Comparison of ENCODE assay signal across 11 mouse cellular contexts in the genomic region with DNA sequence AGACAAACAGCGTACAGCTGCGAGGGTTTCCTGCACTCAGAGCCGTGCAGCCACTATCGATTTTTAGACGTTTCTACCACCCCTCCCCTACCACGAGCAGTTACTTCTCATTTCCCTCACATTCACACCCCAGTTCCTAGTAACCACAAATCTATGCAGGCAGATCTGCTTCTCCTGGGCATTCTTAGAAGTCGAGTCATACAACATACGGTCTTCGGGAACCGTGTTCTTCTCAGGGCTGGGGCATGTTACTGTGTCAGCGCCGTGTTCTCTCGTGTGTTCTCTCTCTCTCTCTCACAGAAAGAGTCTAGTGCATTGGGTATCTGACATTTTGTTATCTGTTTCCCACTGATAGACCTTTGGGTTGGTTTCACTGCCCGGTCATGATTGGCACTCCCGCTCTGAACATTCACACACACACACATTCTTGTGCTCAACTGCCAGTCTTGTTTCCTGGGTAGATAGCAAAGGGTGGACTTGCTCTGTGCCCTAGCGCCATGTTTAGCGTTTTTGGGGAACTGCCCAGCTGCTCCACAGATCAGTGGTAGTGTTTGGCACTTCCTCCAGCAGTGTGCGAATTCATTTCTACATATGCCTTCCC. TPM values are rescaled to one million over a fixed set of nuclear protein-coding genes. Genes with fewer than 3 reads are reported as not detected.
DNase-seq lines count a peak whose midpoint lies in the region; ATAC-seq and TF ChIP-seq lines count a peak whose summit lies in the region.
"Had no signal": no experiment of that assay in that cellular context is flagged by ENCODE, and none has a peak within 500 bp of the region (broad histone marks: within the 10 kb centered on the region; RNA-seq: fewer than 3 reads in every experiment).

No protein-coding gene starts in this region.

- no peak for DNase-seq in heart, postnatal 0 days (ENCODE audit: low spot score)
- DNase-seq in heart, postnatal 25 days (ENCODE audit: low spot score): no peak
- DNase-seq in neural tube, embryonic 10.5 days (ENCODE audit: extremely low spot score, low spot score): no peak
- DNase-seq in layer of hippocampus, postnatal 36 days: no peak
- DNase-seq: cerebellum, adult 18-20 months; thymus, adult 18-20 months had no signal

- H3K4me2 ChIP-seq in heart, postnatal 0 days (ENCODE audit: low read depth, low read length): peak overlapping the region; percentile 5; the same call in 1 of the 2 replicates
- no peak overlapping the region for H3K4me2 ChIP-seq in midbrain, embryonic 13.5 days (replicated peaks)
- H3K4me2 ChIP-seq: forebrain, embryonic 12.5 days had no signal

- H3K27me3 ChIP-seq in heart, postnatal 0 days (ENCODE audit: control insufficient read depth, insufficient read depth, low read length): no peaks in the 10 kb centered on the region
- 0 out of 2 replicates have a peak, but pooled peaks cover 4% of the 10 kb centered on the region for H3K27me3 ChIP-seq in midbrain, embryonic 13.5 days
- H3K27me3 ChIP-seq: forebrain, embryonic 12.5 days had no signal

- H3K9me3 ChIP-seq in heart, postnatal 0 days (replicated peaks; ENCODE audit: control insufficient read depth, low read length): no peaks in the 10 kb centered on the region
- H3K9me3 ChIP-seq in midbrain, embryonic 13.5 days: no peaks in the 10 kb centered on the region
- H3K9me3 ChIP-seq: forebrain, embryonic 12.5 days had no signal

- peak overlapping the region; percentile 73 for H3K27ac ChIP-seq in heart, postnatal 0 days (ENCODE audit: low read depth)
- no peak overlapping the region for H3K27ac ChIP-seq in midbrain, embryonic 13.5 days
- H3K27ac ChIP-seq: forebrain, embryonic 12.5 days had no signal

- peaks cover 5% of the 10 kb centered on the region for H3K36me3 ChIP-seq in heart, postnatal 0 days (replicated peaks; ENCODE audit: control insufficient read depth, insufficient read depth, low read length)
- H3K36me3 ChIP-seq in midbrain, embryonic 13.5 days: no peaks in the 10 kb centered on the region

- TF ChIP-seq EP300 in heart, postnatal 0 days (IDR thresholded peaks at IDR 0.05; ENCODE audit: low read depth): no peak

- 34% methylated on average over 18 of the region's 18 CpGs for WGBS in heart, postnatal 0 days
- 90% methylated on average over 18 of the region's 18 CpGs for WGBS in midbrain, embryonic 13.5 days

- intact Hi-C loops in heart, postnatal 25 days (cut with DNase I): no loop called here

- peaks cover 91% of the 10 kb centered on the region for H3K4me1 ChIP-seq in heart, postnatal 0 days (ENCODE audit: control insufficient read depth, insufficient read depth)
- peaks cover 48% of the 10 kb centered on the region for H3K4me1 ChIP-seq in midbrain, embryonic 13.5 days (replicated peaks)

- H3K9ac ChIP-seq in heart, postnatal 0 days (replicated peaks; ENCODE audit: low read depth, low read length): no peak overlapping the region
- no peak overlapping the region for H3K9ac ChIP-seq in midbrain, embryonic 13.5 days (replicated peaks)
- H3K9ac ChIP-seq: forebrain, embryonic 12.5 days had no signal

- ATAC-seq in heart, postnatal 0 days (ENCODE audit: insufficient read depth, low read depth): no peak
- peak; percentile 15 for ATAC-seq in CD4-positive, CD25-positive, alpha-beta regulatory T cell, adult 4 months
- ATAC-seq in common myeloid progenitor, adult 5-6 weeks (replicated peaks; ENCODE audit: low read depth, poor library complexity, severe bottlenecking): peak; percentile 50
- ATAC-seq in megakaryocyte progenitor cell, adult 5-6 weeks (replicated peaks; ENCODE audit: poor library complexity): peak; percentile 61
- ATAC-seq in midbrain, embryonic 13.5 days: no peak

- no peak for TF ChIP-seq CTCF in heart, postnatal 0 days (IDR thresholded peaks at IDR 0.05; ENCODE audit: low read depth)

- no peak overlapping the region for H3K4me3 ChIP-seq in heart, postnatal 0 days (ENCODE audit: low read depth, low read length)
- H3K4me3 ChIP-seq in midbrain, embryonic 13.5 days (replicated peaks): no peak overlapping the region
- H3K4me3 ChIP-seq: forebrain, embryonic 12.5 days had no signal

RNA-seq across cellular contexts. Expression of a gene that starts 20.5 kb away (rescaled TPM):
- 24.0 and 36.2 TPM in 2 replicates for total RNA-seq in heart, postnatal 0 days (2014; rRNA removed; ENCODE audit: low replicate concordance)
- polyA plus RNA-seq in heart, postnatal 0 days (2015; fragmentation: Nextera tagmentation; extraction: Ambion mirVana): 14.7 and 15.8 TPM in 2 replicates
- 10 to 100 TPM; 11.8 TPM for total RNA-seq in heart, postnatal 25 days (2021)
- 1 to 10 TPM; 8.6 to 8.9 TPM for polyA plus RNA-seq in CD4-positive, CD25-positive, alpha-beta regulatory T cell, adult 4 months (2017; shearing (Covaris generic))
- 1.2 and 5.6 TPM in 2 replicates for total RNA-seq in common myeloid progenitor, adult 5-6 weeks (2017)
- 4.4 and 5.9 TPM in 2 replicates for total RNA-seq in megakaryocyte progenitor cell, adult 5-6 weeks (2015)
- total RNA-seq in megakaryocyte progenitor cell, adult 5-6 weeks (2017): 1.6 and 2.2 TPM in 2 replicates
- 10 to 100 TPM; 18.5 to 18.7 TPM for total RNA-seq in layer of hippocampus, postnatal 36 days (2021)
- polyA plus RNA-seq in midbrain, embryonic 13.5 days (2015; fragmentation: Nextera tagmentation; extraction: Ambion mirVana): 7.5 and 9.1 TPM in 2 replicates

RNA-seq across cellular contexts. Expression of a gene that starts 34.7 kb away (rescaled TPM):
- 4.2 and 14.7 TPM in 2 replicates for total RNA-seq in heart, postnatal 0 days (2014; rRNA removed; ENCODE audit: low replicate concordance)
- 5.8 and 6.3 TPM in 2 replicates for polyA plus RNA-seq in heart, postnatal 0 days (2015; fragmentation: Nextera tagmentation; extraction: Ambion mirVana)
- total RNA-seq in heart, postnatal 25 days (2021): 1 to 10 TPM in 1 of 2 experiments, under 1 TPM in 1; 0.52 to 1.1 TPM
- not detected for polyA plus RNA-seq in CD4-positive, CD25-positive, alpha-beta regulatory T cell, adult 4 months (2017; shearing (Covaris generic))
- total RNA-seq in common myeloid progenitor, adult 5-6 weeks (2017): not detected in 2 replicates
- total RNA-seq in megakaryocyte progenitor cell, adult 5-6 weeks (2015): not detected in 2 replicates
- not detected in 2 replicates for total RNA-seq in megakaryocyte progenitor cell, adult 5-6 weeks (2017)
- total RNA-seq in layer of hippocampus, postnatal 36 days (2021): 1 to 10 TPM in 1 of 2 experiments, under 1 TPM in 1; 0.96 to 1.1 TPM
- 0.58 and 0.99 TPM in 2 replicates for polyA plus RNA-seq in midbrain, embryonic 13.5 days (2015; fragmentation: Nextera tagmentation; extraction: Ambion mirVana)

RNA-seq across cellular contexts. Expression of a gene that starts 40.5 kb away (rescaled TPM):
- total RNA-seq in heart, postnatal 0 days (2014; rRNA removed; ENCODE audit: low replicate concordance): 1.4 and 2.2 TPM in 2 replicates
- 4.2 and 4.5 TPM in 2 replicates for polyA plus RNA-seq in heart, postnatal 0 days (2015; fragmentation: Nextera tagmentation; extraction: Ambion mirVana)
- under 1 TPM; 0.28 to 0.52 TPM for total RNA-seq in heart, postnatal 25 days (2021)
- 1 to 10 TPM; 4.1 to 8.5 TPM for polyA plus RNA-seq in CD4-positive, CD25-positive, alpha-beta regulatory T cell, adult 4 months (2017; shearing (Covaris generic))
- 41.1 and 47.2 TPM in 2 replicates for total RNA-seq in common myeloid progenitor, adult 5-6 weeks (2017)
- 42.6 and 56.1 TPM in 2 replicates for total RNA-seq in megakaryocyte progenitor cell, adult 5-6 weeks (2015)
- 40.7 and 44.1 TPM in 2 replicates for total RNA-seq in megakaryocyte progenitor cell, adult 5-6 weeks (2017)
- under 1 TPM; 0.50 to 0.88 TPM for total RNA-seq in layer of hippocampus, postnatal 36 days (2021)
- polyA plus RNA-seq in midbrain, embryonic 13.5 days (2015; fragmentation: Nextera tagmentation; extraction: Ambion mirVana): 10.6 and 11.3 TPM in 2 replicates

Comparison
In these comparisons a context has a peak if more than half of its experiments do, and no peak if none do; other contexts are left out.
1. ATAC-seq: peak in CD4-positive, CD25-positive, alpha-beta regulatory T cell, adult 4 months (single experiment), common myeloid progenitor, adult 5-6 weeks (single experiment) and megakaryocyte progenitor cell, adult 5-6 weeks (single experiment); none in heart, postnatal 0 days (single experiment) and midbrain, embryonic 13.5 days (single experiment).
2. RNA of a gene that starts 40.5 kb away (total RNA-seq): 40.7 to 56.1 TPM in megakaryocyte progenitor cell, adult 5-6 weeks and 41.1 to 47.2 TPM in common myeloid progenitor, adult 5-6 weeks; 1.4 to 2.2 TPM in heart, postnatal 0 days, 0.50 to 0.88 TPM in layer of hippocampus, postnatal 36 days and 0.28 to 0.52 TPM in heart, postnatal 25 days; every median in the first group is over 10 times any median in the second.